Mouse (Mus musculus): ENCODE results near the gene Pkn1. TPM values are rescaled to one million over a fixed set of nuclear protein-coding genes. Genes with fewer than 3 reads are reported as not detected.
A peak's percentile ranks its signal among the peaks of the same experiment; 100 is the strongest.

Gene Pkn1
- polyA plus RNA-seq, 1 experiment from 2014 or later = 29.3 TPM

GRCm38 (mm10) chr8:83656043-83656442 is 42.9 kb downstream of the Pkn1 start:
- DNase-seq (ENCODE audit: low spot score) (no peak), ATAC-seq (ENCODE audit: insufficient read depth, low FRiP score, low TSS enrichment) (no peak)
- no peaks in the 10 kb centered on the region for H3K9me3 ChIP-seq (ENCODE audit: control insufficient read depth, low read length)
- no peaks in the 10 kb centered on the region for H3K27me3 ChIP-seq (ENCODE audit: control insufficient read depth, insufficient read depth, low read length)
- no peak overlapping the region for H3K4me2 ChIP-seq (ENCODE audit: low read depth)
- no peak overlapping the region for H3K4me3 ChIP-seq (ENCODE audit: low read depth, low read length)
- peaks cover 16% of the 10 kb centered on the region for H3K4me1 ChIP-seq (ENCODE audit: control insufficient read depth, insufficient read depth, low read length)
- no peak overlapping the region for H3K9ac ChIP-seq (ENCODE audit: low read length)
- WGBS = 92% methylated on average over 9 of the region's 9 CpGs
- no peak overlapping the region for H3K27ac ChIP-seq (ENCODE audit: low read depth, low read length)
- no peaks in the 10 kb centered on the region; the same call in 1 of the 2 replicates for H3K36me3 ChIP-seq (ENCODE audit: control insufficient read depth, insufficient read depth, low read length)

DNA sequence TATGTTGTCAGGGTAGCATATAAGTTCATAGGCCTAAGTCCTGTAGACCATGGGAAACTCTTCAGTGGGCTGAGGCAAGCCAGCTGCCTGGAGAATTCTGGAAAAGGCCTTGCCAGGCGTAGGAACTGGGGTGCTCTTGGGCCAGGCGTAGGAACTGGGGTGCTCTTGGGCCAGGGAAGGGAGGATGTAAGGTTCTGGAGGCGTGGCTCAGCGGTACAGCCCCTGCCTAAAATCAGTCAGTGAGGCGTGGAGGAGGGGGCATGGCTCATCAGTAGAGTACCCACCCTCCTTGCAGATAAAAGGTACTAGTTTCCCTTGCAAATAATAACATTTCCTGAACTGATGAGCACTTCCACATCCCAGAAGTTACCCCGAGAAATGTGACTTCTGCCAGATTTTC is 44.3 kb downstream of the Pkn1 start:
- no peaks in the 10 kb centered on the region; the same call in 1 of the 2 replicates for H3K36me3 ChIP-seq (ENCODE audit: control insufficient read depth, insufficient read depth, low read length)
- WGBS = 94% methylated on average over 6 of the region's 6 CpGs
- no peaks in the 10 kb centered on the region for H3K27me3 ChIP-seq (ENCODE audit: control insufficient read depth, insufficient read depth, low read length)
- no peak for DNase-seq (ENCODE audit: low spot score)
- no peak for ATAC-seq (ENCODE audit: insufficient read depth, low FRiP score, low TSS enrichment)
- no peak overlapping the region for H3K4me3 ChIP-seq (ENCODE audit: low read depth, low read length)
- H3K4me1 ChIP-seq (ENCODE audit: control insufficient read depth, insufficient read depth, low read length) = peaks cover 10% of the 10 kb centered on the region
- H3K9ac ChIP-seq (ENCODE audit: low read length) = no peak overlapping the region
- H3K9me3 ChIP-seq (ENCODE audit: control insufficient read depth, low read length) = no peaks in the 10 kb centered on the region
- H3K27ac ChIP-seq (ENCODE audit: low read depth, low read length) = no peak overlapping the region
- no peak overlapping the region for H3K4me2 ChIP-seq (ENCODE audit: low read depth)

- Histone ChIP-seq H3K4me2 (ENCODE audit: low read depth) (peak overlapping the region; percentile 95), H3K27ac (ENCODE audit: low read depth, low read length) (0 out of 2 replicates have a peak overlapping the region, but pooled peaks have one; percentile 14), H3K4me1 (ENCODE audit: control insufficient read depth, insufficient read depth, low read length) (peaks cover 10% of the 10 kb centered on the region), H3K9ac (ENCODE audit: low read length) (peak overlapping the region; percentile 87), H3K27me3 (ENCODE audit: control insufficient read depth, insufficient read depth, low read length) (no peaks in the 10 kb centered on the region), H3K36me3 (ENCODE audit: control insufficient read depth, insufficient read depth, low read length) (no peaks in the 10 kb centered on the region; the same call in 1 of the 2 replicates), H3K4me3 (ENCODE audit: low read depth, low read length) (peak overlapping the region; percentile 87), H3K9me3 (ENCODE audit: control insufficient read depth, low read length) (no peaks in the 10 kb centered on the region)
- ATAC-seq (ENCODE audit: insufficient read depth, low FRiP score, low TSS enrichment) (no peak), DNase-seq (ENCODE audit: low spot score) (no peak)
- whole genome bisulfite sequencing = 48% methylated on average over 10 of the region's 10 CpGs
Measured at GRCm38 (mm10) chr8:83653662-83654017, 45.3 kb downstream of the Pkn1 start.

- Histone ChIP-seq H3K4me2 (ENCODE audit: low read depth) (peak overlapping the region; percentile 95), H3K4me3 (ENCODE audit: low read depth, low read length) (peak overlapping the region; percentile 87), H3K27ac (ENCODE audit: low read depth, low read length) (0 out of 2 replicates have a peak overlapping the region, but pooled peaks have one; percentile 29), H3K9ac (ENCODE audit: low read length) (peak overlapping the region; percentile 87), H3K4me1 (ENCODE audit: control insufficient read depth, insufficient read depth, low read length) (peaks cover 10% of the 10 kb centered on the region), H3K36me3 (ENCODE audit: control insufficient read depth, insufficient read depth, low read length) (no peaks in the 10 kb centered on the region; the same call in 1 of the 2 replicates), H3K9me3 (ENCODE audit: control insufficient read depth, low read length) (no peaks in the 10 kb centered on the region), H3K27me3 (ENCODE audit: control insufficient read depth, insufficient read depth, low read length) (no peaks in the 10 kb centered on the region)
- 4% methylated on average over 46 of the region's 46 CpGs for WGBS
- ATAC-seq (ENCODE audit: insufficient read depth, low FRiP score, low TSS enrichment) (peak; percentile 70; the same call in 1 of the 2 replicates), DNase-seq (ENCODE audit: low spot score) (no peak)
Measured at GRCm38 (mm10) chr8:83652744-83653661, 46.0 kb downstream of the Pkn1 start.

GRCm38 (mm10) chr8:83652030-83652743 is 46.8 kb downstream of the Pkn1 start, which contains the start of gene Gipc1:
Gipc1 (plus strand) TSS chr8:83652677.
- 5% methylated on average over 50 of the region's 50 CpGs for WGBS
- no peaks in the 10 kb centered on the region for H3K9me3 ChIP-seq (ENCODE audit: control insufficient read depth, low read length)
- DNase-seq (ENCODE audit: low spot score) = peak; percentile 99
- no peaks in the 10 kb centered on the region; the same call in 1 of the 2 replicates for H3K36me3 ChIP-seq (ENCODE audit: control insufficient read depth, insufficient read depth, low read length)
- H3K4me1 ChIP-seq (ENCODE audit: control insufficient read depth, insufficient read depth, low read length) = peaks cover 10% of the 10 kb centered on the region
- H3K4me2 ChIP-seq (ENCODE audit: low read depth) = peak within 1 kb of the TSS; percentile 95
- no peaks in the 10 kb centered on the region for H3K27me3 ChIP-seq (ENCODE audit: control insufficient read depth, insufficient read depth, low read length)
- peak within 1 kb of the TSS; percentile 87 for H3K27ac ChIP-seq (ENCODE audit: low read depth, low read length)
- ATAC-seq (ENCODE audit: insufficient read depth, low FRiP score, low TSS enrichment) = peak; percentile 97
- peak within 1 kb of the TSS; percentile 87 for H3K9ac ChIP-seq (ENCODE audit: low read length)
- H3K4me3 ChIP-seq (ENCODE audit: low read depth, low read length) = peak within 1 kb of the TSS; percentile 87

- Histone ChIP-seq H3K36me3 (ENCODE audit: control insufficient read depth, insufficient read depth, low read length) (no peaks in the 10 kb centered on the region), H3K9ac (ENCODE audit: low read length) (no peak overlapping the region), H3K9me3 (ENCODE audit: control insufficient read depth, low read length) (no peaks in the 10 kb centered on the region), H3K27me3 (ENCODE audit: control insufficient read depth, insufficient read depth, low read length) (no peaks in the 10 kb centered on the region), H3K4me3 (ENCODE audit: low read depth, low read length) (no peak overlapping the region), H3K27ac (ENCODE audit: low read depth, low read length) (no peak overlapping the region), H3K4me1 (ENCODE audit: control insufficient read depth, insufficient read depth, low read length) (peaks cover 10% of the 10 kb centered on the region), H3K4me2 (ENCODE audit: low read depth) (no peak overlapping the region)
- DNase-seq (ENCODE audit: low spot score) (no peak), ATAC-seq (ENCODE audit: insufficient read depth, low FRiP score, low TSS enrichment) (no peak)
- 94% methylated on average over 6 of the region's 6 CpGs for WGBS
Measured at GRCm38 (mm10) chr8:83649699-83650098, 49.3 kb downstream of the Pkn1 start.

- Histone ChIP-seq H3K4me1 (ENCODE audit: control insufficient read depth, insufficient read depth, low read length) (0 out of 2 replicates have a peak, but pooled peaks cover 4% of the 10 kb centered on the region), H3K9me3 (ENCODE audit: control insufficient read depth, low read length) (no peaks in the 10 kb centered on the region), H3K4me2 (ENCODE audit: low read depth) (no peak overlapping the region), H3K9ac (ENCODE audit: low read length) (no peak overlapping the region), H3K27me3 (ENCODE audit: control insufficient read depth, insufficient read depth, low read length) (no peaks in the 10 kb centered on the region), H3K36me3 (ENCODE audit: control insufficient read depth, insufficient read depth, low read length) (no peaks in the 10 kb centered on the region), H3K27ac (ENCODE audit: low read depth, low read length) (no peak overlapping the region), H3K4me3 (ENCODE audit: low read depth, low read length) (no peak overlapping the region)
- DNase-seq (ENCODE audit: low spot score) = no peak
- 94% methylated on average over 4 of the region's 4 CpGs for WGBS
- no peak for ATAC-seq (ENCODE audit: insufficient read depth, low FRiP score, low TSS enrichment)
Measured at GRCm38 (mm10) chr8:83648031-83648430, 50.9 kb downstream of the Pkn1 start.

DNA sequence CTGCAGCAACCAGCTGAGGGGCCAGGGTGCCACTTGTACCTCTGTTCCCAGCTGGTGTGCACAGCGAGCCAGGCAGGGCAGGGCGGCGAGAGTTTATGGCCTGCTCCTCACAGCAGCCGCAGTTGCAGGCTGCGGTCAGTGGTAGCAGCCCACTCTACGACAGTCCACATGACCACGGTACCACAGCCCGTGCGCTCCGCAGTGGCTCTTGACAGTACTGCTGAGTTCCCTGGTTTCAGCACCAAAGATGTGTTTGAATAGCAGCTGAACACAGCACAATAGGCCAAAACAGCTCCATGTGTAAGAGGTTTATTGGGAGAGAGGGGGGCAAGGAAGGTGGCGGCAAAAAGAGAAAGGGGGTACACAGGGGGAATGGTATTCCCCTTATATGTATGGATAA is 51.5 kb downstream of the Pkn1 start:
- no peak overlapping the region for H3K27ac ChIP-seq (ENCODE audit: low read depth, low read length)
- H3K27me3 ChIP-seq (ENCODE audit: control insufficient read depth, insufficient read depth, low read length) = no peaks in the 10 kb centered on the region
- H3K4me1 ChIP-seq (ENCODE audit: control insufficient read depth, insufficient read depth, low read length) = 0 out of 2 replicates have a peak, but pooled peaks cover 4% of the 10 kb centered on the region
- no peak overlapping the region for H3K9ac ChIP-seq (ENCODE audit: low read length)
- ATAC-seq (ENCODE audit: insufficient read depth, low FRiP score, low TSS enrichment) = no peak
- no peaks in the 10 kb centered on the region for H3K9me3 ChIP-seq (ENCODE audit: control insufficient read depth, low read length)
- no peak overlapping the region for H3K4me2 ChIP-seq (ENCODE audit: low read depth)
- DNase-seq (ENCODE audit: low spot score) = no peak
- H3K4me3 ChIP-seq (ENCODE audit: low read depth, low read length) = no peak overlapping the region
- no peaks in the 10 kb centered on the region for H3K36me3 ChIP-seq (ENCODE audit: control insufficient read depth, insufficient read depth, low read length)
- WGBS = 93% methylated on average over 11 of the region's 11 CpGs
